Mouse (Mus musculus): ENCODE measurements around the gene Gm45062. TPM values are rescaled to one million over a fixed set of nuclear protein-coding genes. Genes with fewer than 3 reads are reported as not detected.
A peak's percentile ranks its signal among the peaks of the same experiment; 100 is the strongest.

Gene Gm45062
- polyA plus RNA-seq, 1 experiment = 1.2 TPM

- Histone ChIP-seq H3K4me3 (replicated peaks; ENCODE audit: extremely low read depth, low read depth, low read length) (no peak overlapping the region), H3K4me1 (ENCODE audit: control insufficient read depth, insufficient read depth, low read length) (no peaks in the 10 kb centered on the region)
- DNase-seq = no peak
- TF ChIP-seq POLR2A (IDR thresholded peaks at IDR 0.05; ENCODE audit: borderline replicate concordance, extremely low read depth, low read depth, low read length) = no peak
- no peak for TF ChIP-seq CTCF (IDR thresholded peaks at IDR 0.05; ENCODE audit: insufficient read depth, low read length)
- 86% methylated on average over 3 of the region's 3 CpGs for WGBS
Observed at GRCm38 (mm10) chr6:8441814-8442213, 182.6 kb downstream of the Gm45062 start.

- no peaks in the 10 kb centered on the region for H3K4me1 ChIP-seq (ENCODE audit: control insufficient read depth, insufficient read depth, low read length)
- WGBS = 56% methylated on average over 5 of the region's 5 CpGs
- DNase-seq = peak; percentile 11
- TF ChIP-seq POLR2A (IDR thresholded peaks at IDR 0.05; ENCODE audit: borderline replicate concordance, extremely low read depth, low read depth, low read length) (no peak), CTCF (IDR thresholded peaks at IDR 0.05; ENCODE audit: insufficient read depth, low read length) (no peak)
- no peak overlapping the region for H3K4me3 ChIP-seq (replicated peaks; ENCODE audit: extremely low read depth, low read depth, low read length)
Observed at GRCm38 (mm10) chr6:8446786-8447185, 187.5 kb downstream of the Gm45062 start.

GRCm38 (mm10) chr6:8455599-8455998 lies 196.3 kb downstream of the Gm45062 start:
- H3K4me3 ChIP-seq (replicated peaks; ENCODE audit: extremely low read depth, low read depth, low read length) = no peak overlapping the region
- no peaks in the 10 kb centered on the region for H3K4me1 ChIP-seq (ENCODE audit: control insufficient read depth, insufficient read depth, low read length)
- TF ChIP-seq CTCF (IDR thresholded peaks at IDR 0.05; ENCODE audit: insufficient read depth, low read length) = no peak
- no peak for TF ChIP-seq POLR2A (IDR thresholded peaks at IDR 0.05; ENCODE audit: borderline replicate concordance, extremely low read depth, low read depth, low read length)
- no peak for DNase-seq
- 81% methylated on average over 5 of the region's 5 CpGs for WGBS

- Histone ChIP-seq H3K4me3 (replicated peaks; ENCODE audit: extremely low read depth, low read depth, low read length) (no peak overlapping the region), H3K4me1 (ENCODE audit: control insufficient read depth, insufficient read depth, low read length) (no peaks in the 10 kb centered on the region)
- WGBS = 86% methylated on average over 4 of the region's 4 CpGs
- TF ChIP-seq CTCF (IDR thresholded peaks at IDR 0.05; ENCODE audit: insufficient read depth, low read length) (no peak), POLR2A (IDR thresholded peaks at IDR 0.05; ENCODE audit: borderline replicate concordance, extremely low read depth, low read depth, low read length) (no peak)
- no peak for DNase-seq
Observed at GRCm38 (mm10) chr6:8458596-8458995, 199.3 kb downstream of the Gm45062 start.

- 70% methylated on average over 2 of the region's 2 CpGs for WGBS
- H3K4me1 ChIP-seq (ENCODE audit: control insufficient read depth, insufficient read depth, low read length) = peaks cover 2% of the 10 kb centered on the region; the same call in 1 of the 2 replicates
- no peak for TF ChIP-seq CTCF (IDR thresholded peaks at IDR 0.05; ENCODE audit: insufficient read depth, low read length)
- no peak for TF ChIP-seq POLR2A (IDR thresholded peaks at IDR 0.05; ENCODE audit: borderline replicate concordance, extremely low read depth, low read depth, low read length)
- DNase-seq = no peak
- H3K4me3 ChIP-seq (replicated peaks; ENCODE audit: extremely low read depth, low read depth, low read length) = no peak overlapping the region
Observed at GRCm38 (mm10) chr6:8462447-8462846, 203.2 kb downstream of the Gm45062 start.

GRCm38 (mm10) chr6:8465388-8465787 lies 206.1 kb downstream of the Gm45062 start:
- 81% methylated on average over 1 of the region's 1 CpGs for WGBS
- peaks cover 10% of the 10 kb centered on the region for H3K4me1 ChIP-seq (ENCODE audit: control insufficient read depth, insufficient read depth, low read length)
- H3K4me3 ChIP-seq (replicated peaks; ENCODE audit: extremely low read depth, low read depth, low read length) = no peak overlapping the region
- DNase-seq = no peak
- no peak for TF ChIP-seq POLR2A (IDR thresholded peaks at IDR 0.05; ENCODE audit: borderline replicate concordance, extremely low read depth, low read depth, low read length)
- TF ChIP-seq CTCF (IDR thresholded peaks at IDR 0.05; ENCODE audit: insufficient read depth, low read length) = no peak

GRCm38 (mm10) chr6:8465985-8466384 lies 206.7 kb downstream of the Gm45062 start:
- TF ChIP-seq POLR2A (IDR thresholded peaks at IDR 0.05; ENCODE audit: borderline replicate concordance, extremely low read depth, low read depth, low read length) = no peak
- TF ChIP-seq CTCF (IDR thresholded peaks at IDR 0.05; ENCODE audit: insufficient read depth, low read length) = no peak
- no peak for DNase-seq
- Histone ChIP-seq H3K4me1 (ENCODE audit: control insufficient read depth, insufficient read depth, low read length) (peaks cover 10% of the 10 kb centered on the region), H3K4me3 (replicated peaks; ENCODE audit: extremely low read depth, low read depth, low read length) (no peak overlapping the region)
- WGBS = 69% methylated on average over 5 of the region's 5 CpGs

GRCm38 (mm10) chr6:8467667-8468337 lies 208.6 kb downstream of the Gm45062 start:
- peaks cover 14% of the 10 kb centered on the region for H3K4me1 ChIP-seq (ENCODE audit: control insufficient read depth, insufficient read depth, low read length)
- TF ChIP-seq POLR2A (IDR thresholded peaks at IDR 0.05; ENCODE audit: borderline replicate concordance, extremely low read depth, low read depth, low read length) = no peak
- WGBS = 52% methylated on average over 10 of the region's 10 CpGs
- H3K4me3 ChIP-seq (replicated peaks; ENCODE audit: extremely low read depth, low read depth, low read length) = no peak overlapping the region
- DNase-seq = no peak

GRCm38 (mm10) chr6:8469918-8470317 lies 210.7 kb downstream of the Gm45062 start:
- no peak overlapping the region for H3K4me3 ChIP-seq (replicated peaks; ENCODE audit: extremely low read depth, low read depth, low read length)
- DNase-seq = no peak
- WGBS = 67% methylated on average over 3 of the region's 3 CpGs
- H3K4me1 ChIP-seq (ENCODE audit: control insufficient read depth, insufficient read depth, low read length) = peaks cover 20% of the 10 kb centered on the region
- TF ChIP-seq CTCF (IDR thresholded peaks at IDR 0.05; ENCODE audit: insufficient read depth, low read length) (no peak), POLR2A (IDR thresholded peaks at IDR 0.05; ENCODE audit: borderline replicate concordance, extremely low read depth, low read depth, low read length) (no peak)

- WGBS = 76% methylated on average over 3 of the region's 3 CpGs
- DNase-seq = no peak
- Histone ChIP-seq H3K4me1 (ENCODE audit: control insufficient read depth, insufficient read depth, low read length) (peaks cover 20% of the 10 kb centered on the region), H3K4me3 (replicated peaks; ENCODE audit: extremely low read depth, low read depth, low read length) (no peak overlapping the region)
- TF ChIP-seq CTCF (IDR thresholded peaks at IDR 0.05; ENCODE audit: insufficient read depth, low read length) = no peak
- TF ChIP-seq POLR2A (IDR thresholded peaks at IDR 0.05; ENCODE audit: borderline replicate concordance, extremely low read depth, low read depth, low read length) = no peak
Observed at GRCm38 (mm10) chr6:8472125-8472524, 212.9 kb downstream of the Gm45062 start.
